Mouse (Mus musculus): ENCODE measurements around the gene Ptpra.

- TF ChIP-seq CTCF (IDR thresholded peaks at IDR 0.05; ENCODE audit: low read depth): no peak
- TF ChIP-seq EP300 (IDR thresholded peaks at IDR 0.05; ENCODE audit: low read depth): no peak
These were observed 152.1 kb downstream of the Ptpra start for GRCm38 (mm10) chr2:130602195-130602594.
